Mouse (Mus musculus): ENCODE data around the gene Gyg.
"Not testable (repeated sequence)": the region's sequence is repeated elsewhere in the genome, so short reads cannot be mapped to it uniquely, and the experiment has no call there.

The Gyg gene

GRCm38 (mm10) chr3:20130456-20131349, 24.4 kb downstream of the Gyg start:
- DNase-seq = no peak

GRCm38 (mm10) chr3:20129491-20129890, 25.6 kb downstream of the Gyg start:
- no peak for DNase-seq

- DNase-seq = no peak
Observed at GRCm38 (mm10) chr3:20127047-20127595, 28.0 kb downstream of the Gyg start.

- DNase-seq = no peak
Observed at GRCm38 (mm10) chr3:20125604-20126003, 29.5 kb downstream of the Gyg start.

- DNase-seq = not testable (repeated sequence)
Observed at GRCm38 (mm10) chr3:20121582-20121981, 33.5 kb downstream of the Gyg start.

- no peak for DNase-seq
Observed at GRCm38 (mm10) chr3:20119686-20120244, 35.4 kb downstream of the Gyg start.

GRCm38 (mm10) chr3:20119044-20119591, 36.0 kb downstream of the Gyg start:
- DNase-seq = no peak

- no peak for DNase-seq
Observed at GRCm38 (mm10) chr3:20111913-20112312, 43.2 kb downstream of the Gyg start.

- no peak for DNase-seq
Observed at GRCm38 (mm10) chr3:20108881-20109280, 46.2 kb downstream of the Gyg start.

- DNase-seq = no peak
Observed at GRCm38 (mm10) chr3:20104776-20105175, 50.3 kb downstream of the Gyg start.

GRCm38 (mm10) chr3:20104318-20104717, 50.8 kb downstream of the Gyg start:
- no peak for DNase-seq

- DNase-seq = no peak
Observed at GRCm38 (mm10) chr3:20103830-20104229, 51.3 kb downstream of the Gyg start.

GRCm38 (mm10) chr3:20082161-20082560, 73.0 kb downstream of the Gyg start:
- DNase-seq = no peak

GRCm38 (mm10) chr3:20076145-20077053, 78.7 kb downstream of the Gyg start:
- DNase-seq = no peak
